Mouse (Mus musculus) liver, adult (tissue): Measurements from ENCODE around the gene Mylk2.

Experiments used
- GATA4 ChIP-seq: IDR thresholded peaks from 2 replicates; pipeline ENCODE4 v1.6.1; 2014; ENCODE audit warnings: mild to moderate bottlenecking, low read length; ENCODE audit not compliant: insufficient replicate concordance

Gene Mylk2

DNA sequence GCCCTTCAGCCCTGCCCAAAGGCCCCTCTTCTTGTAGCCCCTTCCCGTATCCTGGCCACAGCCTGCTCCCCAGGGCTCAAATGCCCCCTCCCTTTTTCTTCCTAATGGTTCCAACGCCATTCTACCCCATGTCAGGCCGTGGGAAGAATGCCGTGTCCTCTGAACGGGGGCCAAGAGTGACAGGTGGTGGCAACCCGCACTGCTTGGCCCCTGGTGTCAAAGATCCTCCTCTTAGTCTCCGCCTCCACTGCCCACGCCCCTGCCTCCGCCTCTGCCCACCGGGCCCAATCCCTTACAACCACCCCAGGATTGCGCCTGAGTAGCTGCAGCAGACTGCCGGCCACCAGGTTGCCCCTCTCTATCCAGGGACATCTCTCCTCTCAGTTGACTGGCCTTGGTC lies at the start of gene Mylk2:
Gene Mylk2 (plus strand): TSS at position 322 of the 400 bp plus-strand sequence.
- TF ChIP-seq GATA4 = no peak

DNA sequence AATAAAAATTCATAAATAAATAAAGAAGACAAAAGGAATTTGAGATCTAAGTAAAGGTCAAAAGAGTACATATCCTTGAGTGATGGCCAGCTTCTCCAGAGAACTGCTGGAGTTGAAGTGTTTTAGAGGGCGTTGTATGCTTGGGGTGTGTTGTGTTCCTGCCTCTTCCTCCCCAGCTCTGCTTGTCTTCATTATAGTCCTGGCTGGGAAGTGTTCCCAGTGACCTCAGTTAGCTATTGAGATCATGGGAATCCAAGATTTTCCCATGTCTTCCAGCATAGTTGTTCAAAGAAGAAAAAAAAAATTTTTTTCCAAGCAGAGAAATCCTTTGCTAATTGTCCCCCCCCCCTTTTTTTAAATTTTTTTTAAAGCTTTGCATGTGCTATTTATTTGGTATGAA lies 49.3 kb upstream of the Mylk2 start:
- TF ChIP-seq GATA4 = no peak

DNA sequence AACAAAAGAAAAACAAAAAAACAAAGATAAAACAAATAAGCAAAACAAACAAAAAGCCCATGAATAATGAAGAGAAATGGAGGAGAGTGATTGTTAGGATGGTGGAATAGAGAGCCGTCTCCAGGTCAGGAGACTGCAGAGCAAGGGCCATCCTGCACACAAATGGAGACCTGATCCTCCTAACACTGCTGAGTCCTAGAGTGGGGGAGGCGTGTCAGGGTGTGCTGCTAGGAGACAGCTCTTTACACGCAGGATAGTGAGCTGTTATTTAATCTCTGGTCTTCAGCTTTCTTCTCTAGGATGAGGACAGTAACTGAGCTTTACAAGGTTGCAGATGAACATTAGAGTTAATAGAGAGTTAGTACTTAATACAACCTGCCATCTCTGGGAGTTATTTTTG lies 48.5 kb upstream of the Mylk2 start:
- TF ChIP-seq GATA4 = no peak

DNA sequence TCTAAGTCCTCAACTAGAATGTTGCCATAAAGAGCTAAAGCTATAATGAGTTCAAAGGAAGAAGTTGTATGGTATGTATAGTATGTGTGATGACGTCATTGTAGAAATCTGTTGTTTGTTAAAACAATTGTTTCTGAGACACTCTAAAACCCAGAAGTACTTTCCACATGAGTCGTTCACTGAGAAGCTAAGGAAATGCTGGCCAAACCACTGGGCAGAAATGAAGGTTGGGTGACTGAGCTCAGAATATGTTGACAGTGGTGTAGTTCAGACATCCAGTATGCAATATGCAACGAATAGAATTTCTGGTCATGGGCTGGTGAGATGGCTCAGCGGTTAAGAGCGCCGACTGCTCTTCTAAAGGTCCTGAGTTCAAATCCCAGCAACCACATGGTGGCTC lies 47.8 kb upstream of the Mylk2 start:
- TF ChIP-seq GATA4 = no peak

DNA sequence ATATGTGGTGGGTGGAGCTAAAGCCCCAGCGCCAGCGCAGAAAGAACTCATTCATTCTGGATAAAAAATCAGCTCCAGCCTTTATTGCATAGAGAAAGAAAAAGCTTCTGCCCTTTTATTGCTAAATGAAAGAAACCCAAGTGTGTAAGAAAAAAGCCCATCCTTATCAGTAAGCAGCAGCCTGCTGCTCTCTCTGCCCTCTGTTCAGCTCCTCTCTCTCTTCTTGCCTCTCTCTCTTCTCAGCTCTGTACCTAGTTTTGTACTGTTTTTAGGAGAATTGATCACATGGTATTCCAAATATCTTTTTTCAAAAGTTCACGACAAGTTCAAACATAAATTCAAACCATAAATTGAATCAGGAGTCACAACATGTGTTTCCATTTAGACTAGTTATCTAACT lies 32.9 kb upstream of the Mylk2 start:
- no peak for TF ChIP-seq GATA4

DNA sequence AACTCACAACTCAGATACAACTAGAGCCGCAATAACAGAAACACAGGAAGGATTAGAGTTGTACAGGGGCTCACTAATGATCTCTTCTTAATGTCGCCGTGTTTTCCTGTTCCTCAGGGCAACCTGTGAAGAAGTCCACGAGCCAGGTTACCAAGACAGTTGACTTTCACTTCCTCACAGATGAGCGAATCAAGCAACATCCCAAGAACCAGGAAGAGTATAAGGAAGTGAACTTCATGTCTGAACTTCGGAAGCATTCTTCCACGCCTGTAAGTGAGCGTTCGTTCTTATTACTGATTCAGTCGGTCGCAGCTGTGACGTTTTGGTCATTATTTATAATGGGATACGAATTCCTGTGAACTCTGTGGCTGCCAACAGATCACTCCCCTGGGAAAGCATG lies 30.3 kb upstream of the Mylk2 start:
- no peak for TF ChIP-seq GATA4

DNA sequence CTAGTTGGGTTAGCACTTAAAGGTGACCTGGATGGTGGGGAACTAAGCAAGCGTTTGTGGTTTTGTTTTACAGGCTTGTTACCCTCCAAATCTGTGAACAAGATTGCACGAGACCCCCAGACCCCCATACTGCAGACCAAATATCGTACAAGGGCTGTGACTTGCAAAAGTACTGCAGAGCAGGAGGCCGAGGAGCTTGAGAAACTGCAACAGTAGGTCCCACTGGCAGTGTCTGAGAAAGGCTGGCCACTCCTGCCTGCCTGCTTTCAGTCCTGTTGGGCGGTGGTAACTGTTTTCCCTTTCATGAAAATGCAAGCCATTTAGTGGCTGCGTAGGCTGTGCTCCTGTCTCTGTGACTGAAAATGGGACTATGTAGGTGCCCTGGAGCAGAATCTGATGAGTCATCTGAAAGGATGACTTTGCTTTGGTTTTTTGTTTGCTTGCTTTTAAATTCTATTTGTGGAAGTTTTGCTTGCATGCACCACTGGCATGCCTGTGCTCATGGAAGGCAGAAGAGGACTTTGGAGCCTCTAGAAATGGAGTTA lies 27.0 kb upstream of the Mylk2 start:
- TF ChIP-seq GATA4 = no peak

DNA sequence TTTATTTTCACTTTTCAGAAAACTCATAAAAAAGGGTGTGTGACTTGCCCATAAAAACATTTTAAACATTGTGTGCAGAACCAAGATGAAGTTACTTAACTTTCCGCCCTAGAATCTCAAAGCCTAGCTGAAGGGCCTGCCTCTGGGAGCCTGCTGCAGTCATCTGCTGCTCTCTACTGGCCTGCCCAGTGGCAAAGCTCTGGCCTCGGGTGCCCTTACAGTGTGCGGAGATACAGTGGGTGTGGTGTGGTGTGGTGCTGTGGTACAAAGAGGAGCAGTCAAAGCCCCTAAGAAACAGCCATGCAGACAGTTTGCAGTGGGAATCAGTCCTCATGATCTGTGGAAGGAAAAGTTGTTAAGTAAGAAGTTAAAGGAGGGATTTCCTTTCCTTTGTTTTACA lies 23.9 kb upstream of the Mylk2 start:
- no peak for TF ChIP-seq GATA4

DNA sequence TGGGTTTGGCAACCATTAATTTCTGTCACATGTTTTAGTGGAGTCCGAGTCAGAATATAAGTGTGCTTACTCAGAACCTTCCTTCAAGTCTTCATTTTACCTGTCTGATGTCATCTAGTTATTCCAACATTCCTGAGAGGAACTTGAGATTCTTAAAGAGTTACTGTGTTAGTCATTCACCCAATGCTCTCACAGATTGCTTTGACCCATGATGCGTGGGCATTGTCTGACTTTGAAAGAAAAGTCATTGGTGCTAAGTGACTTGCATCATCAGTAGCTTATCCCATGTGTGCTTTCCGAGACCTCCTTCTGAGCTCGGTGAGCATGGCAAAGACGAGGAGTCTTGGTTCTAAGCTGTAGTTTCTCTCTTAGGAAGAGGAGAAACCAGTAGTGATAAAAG lies 22.4 kb upstream of the Mylk2 start:
- TF ChIP-seq GATA4 = no peak

DNA sequence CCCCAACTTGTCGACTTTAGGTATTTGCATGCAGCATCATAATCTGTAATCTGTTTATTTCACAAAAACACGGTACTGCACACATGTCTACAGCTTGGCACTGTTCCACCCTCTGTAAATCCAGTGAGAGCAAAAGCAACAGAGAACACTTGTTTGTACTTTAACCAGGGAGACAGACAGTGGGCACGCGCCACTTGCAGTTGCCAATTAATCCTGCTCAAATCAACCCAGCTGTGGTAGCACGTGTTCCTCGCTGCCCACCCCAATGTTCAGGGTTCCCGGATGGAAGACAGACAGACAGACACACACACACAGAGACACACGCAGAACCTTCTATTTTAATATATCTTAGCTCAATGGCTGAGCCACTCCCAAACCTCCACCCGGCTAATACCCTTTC lies 15.3 kb upstream of the Mylk2 start:
- no peak for TF ChIP-seq GATA4

DNA sequence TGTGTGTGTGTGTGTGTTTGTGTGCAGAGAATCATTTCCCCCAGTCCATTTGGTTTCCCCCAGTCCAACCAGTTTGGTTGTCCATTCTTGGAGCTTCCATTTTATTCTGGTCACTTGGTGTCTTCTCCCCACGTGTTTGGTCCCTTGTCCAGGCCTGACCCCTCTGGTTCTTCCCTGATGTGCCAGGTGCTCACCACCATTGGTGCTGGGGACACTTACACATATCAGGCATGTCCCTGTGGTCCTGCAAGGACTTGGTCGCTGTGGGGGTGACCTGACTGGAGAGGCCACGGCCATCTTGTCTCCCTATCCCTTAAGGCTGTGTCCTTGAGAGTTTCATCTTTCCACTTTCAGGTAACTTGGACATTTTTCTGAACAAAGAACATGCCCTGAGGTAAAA lies 14.2 kb upstream of the Mylk2 start:
- TF ChIP-seq GATA4 = no peak

DNA sequence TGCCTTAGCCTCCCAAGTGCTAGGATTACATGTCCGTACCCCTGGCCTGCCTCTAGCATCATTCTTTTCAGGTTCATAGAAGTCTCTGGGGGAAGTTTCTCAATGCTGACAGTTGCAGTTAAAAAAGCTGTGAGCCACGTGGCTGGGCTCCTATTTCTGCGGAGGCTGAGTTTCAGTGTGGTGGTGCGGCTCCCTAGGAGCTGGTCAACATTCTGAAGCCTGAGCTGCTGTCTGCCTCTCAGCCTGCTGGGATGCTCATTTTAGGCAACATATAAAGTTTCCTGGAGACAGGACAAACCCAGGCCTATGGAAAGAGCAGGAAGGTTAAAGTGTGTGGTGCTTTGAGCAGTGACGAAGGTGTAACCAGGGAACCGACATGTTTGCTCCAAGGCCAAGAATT lies 12.1 kb upstream of the Mylk2 start:
- TF ChIP-seq GATA4 = no peak

DNA sequence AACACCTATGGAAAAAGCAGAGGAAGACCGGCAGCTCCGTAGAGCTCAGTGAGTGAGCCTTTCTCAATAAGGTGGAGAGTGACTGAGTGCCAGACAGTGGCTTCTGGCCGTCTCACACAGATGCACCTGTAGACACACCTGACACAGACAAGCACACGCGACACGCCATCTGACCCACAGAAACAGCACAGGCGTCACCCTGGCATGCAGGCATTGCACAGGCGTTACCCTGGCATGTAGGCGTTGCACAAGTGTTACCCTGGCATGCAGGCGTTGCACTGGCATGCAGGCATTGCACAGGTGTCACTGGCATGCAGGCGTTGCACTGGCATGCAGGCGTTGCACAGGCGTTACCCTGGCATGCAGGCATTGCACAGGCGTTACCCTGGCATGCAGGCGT lies 9.9 kb upstream of the Mylk2 start:
- TF ChIP-seq GATA4 = no peak

DNA sequence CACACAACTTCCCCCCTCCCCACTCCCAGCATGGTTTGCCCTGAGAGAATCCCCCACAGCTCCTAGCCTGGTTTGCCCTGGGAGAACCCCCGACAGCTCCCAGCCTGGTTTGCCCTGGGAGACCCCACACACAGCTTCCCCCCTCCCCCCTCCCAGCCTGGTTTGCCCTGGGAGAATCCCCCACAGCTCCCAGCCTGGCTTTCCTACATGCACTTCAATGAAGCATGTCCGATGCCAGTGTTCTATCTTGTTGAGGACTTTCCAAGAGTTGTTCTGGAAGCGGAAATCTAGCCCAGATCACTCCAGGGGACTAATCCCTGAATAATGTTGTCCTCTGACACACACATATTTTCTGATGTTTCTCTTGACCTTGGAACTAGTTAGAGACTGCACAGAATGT lies 8.5 kb upstream of the Mylk2 start:
- no peak for TF ChIP-seq GATA4

DNA sequence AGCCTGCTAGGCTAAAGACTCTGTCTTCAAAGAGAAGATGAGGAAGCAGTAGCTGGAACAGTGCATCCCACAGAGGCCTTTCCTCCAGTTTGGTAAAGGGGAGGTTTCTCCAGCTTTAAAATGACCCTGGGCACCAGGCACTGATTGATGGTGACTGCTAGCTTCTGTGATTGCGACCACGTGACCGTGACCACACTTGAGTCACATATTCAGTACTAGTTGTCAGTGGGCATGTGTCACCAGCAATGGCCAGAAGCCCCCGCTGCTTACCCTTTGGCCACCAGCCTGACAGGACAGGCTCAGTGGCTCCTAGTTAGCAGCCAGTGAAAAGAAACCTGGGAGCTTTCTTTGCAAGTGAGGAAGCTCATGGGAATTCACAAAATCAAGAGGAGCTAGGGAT lies 7.6 kb upstream of the Mylk2 start:
- TF ChIP-seq GATA4 = no peak

DNA sequence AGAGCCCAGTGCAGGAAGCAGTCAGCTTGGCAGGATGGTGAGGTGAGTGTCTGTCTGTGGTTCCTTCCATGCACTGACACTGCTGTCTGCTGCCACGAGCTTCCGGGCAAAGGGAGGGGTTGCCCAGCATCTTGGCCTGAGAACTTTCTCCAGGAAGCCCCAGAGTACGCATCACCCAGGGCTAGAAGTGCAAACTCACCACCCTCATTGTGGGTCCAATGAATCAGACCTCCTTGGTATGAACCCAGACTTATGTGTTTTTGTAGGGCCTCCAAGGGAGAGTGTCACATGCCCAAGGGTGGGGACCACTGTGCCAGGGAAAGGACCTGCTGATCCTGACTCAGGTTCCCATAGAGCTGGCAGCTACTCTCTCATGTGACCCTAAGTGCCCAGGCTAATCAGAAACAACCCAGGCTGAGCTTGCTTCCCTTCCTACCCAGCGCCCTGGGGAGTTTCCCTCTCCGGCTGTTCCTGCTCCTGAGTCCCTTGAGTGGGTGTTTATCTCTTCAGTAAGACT lies 7.0 kb upstream of the Mylk2 start:
- TF ChIP-seq GATA4 = no peak

DNA sequence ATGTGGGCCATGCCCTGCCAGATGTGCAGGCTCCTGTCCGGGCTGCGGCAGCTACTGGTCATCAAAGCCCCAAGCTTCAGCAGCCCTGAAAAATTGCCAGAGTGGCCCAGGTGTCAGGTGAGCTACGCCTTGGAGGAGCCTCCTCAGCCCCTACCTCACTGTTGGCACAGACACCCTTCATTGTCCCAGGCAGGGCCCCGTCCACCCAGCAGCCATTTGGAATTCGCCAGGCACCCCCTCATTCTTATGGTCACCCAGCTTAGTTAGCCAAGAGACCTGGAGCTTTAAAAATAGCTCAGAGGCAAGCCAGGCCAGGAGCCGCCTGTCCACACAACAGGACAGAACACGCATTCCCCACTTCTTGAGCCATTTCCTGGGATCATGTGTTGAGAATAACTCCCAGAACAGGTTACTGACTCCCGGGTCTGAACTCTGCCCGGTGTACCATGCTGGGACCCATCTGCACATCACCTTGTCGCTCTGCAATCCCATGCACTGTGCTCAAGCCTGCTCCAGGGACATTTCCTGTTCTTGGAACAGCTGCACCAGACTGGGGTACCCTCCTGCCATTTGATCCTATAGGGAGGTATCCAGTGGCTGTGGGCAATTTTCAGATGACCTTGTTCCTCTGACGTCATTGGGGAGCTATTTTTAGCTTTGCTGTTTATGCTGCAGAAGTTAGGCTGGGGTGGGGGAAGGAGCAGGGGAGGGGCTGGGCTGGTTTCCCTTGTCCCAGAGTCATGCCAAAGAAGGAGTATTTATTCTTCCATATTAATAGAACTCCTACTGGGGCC lies 5.9 kb upstream of the Mylk2 start:
- TF ChIP-seq GATA4 = no peak

DNA sequence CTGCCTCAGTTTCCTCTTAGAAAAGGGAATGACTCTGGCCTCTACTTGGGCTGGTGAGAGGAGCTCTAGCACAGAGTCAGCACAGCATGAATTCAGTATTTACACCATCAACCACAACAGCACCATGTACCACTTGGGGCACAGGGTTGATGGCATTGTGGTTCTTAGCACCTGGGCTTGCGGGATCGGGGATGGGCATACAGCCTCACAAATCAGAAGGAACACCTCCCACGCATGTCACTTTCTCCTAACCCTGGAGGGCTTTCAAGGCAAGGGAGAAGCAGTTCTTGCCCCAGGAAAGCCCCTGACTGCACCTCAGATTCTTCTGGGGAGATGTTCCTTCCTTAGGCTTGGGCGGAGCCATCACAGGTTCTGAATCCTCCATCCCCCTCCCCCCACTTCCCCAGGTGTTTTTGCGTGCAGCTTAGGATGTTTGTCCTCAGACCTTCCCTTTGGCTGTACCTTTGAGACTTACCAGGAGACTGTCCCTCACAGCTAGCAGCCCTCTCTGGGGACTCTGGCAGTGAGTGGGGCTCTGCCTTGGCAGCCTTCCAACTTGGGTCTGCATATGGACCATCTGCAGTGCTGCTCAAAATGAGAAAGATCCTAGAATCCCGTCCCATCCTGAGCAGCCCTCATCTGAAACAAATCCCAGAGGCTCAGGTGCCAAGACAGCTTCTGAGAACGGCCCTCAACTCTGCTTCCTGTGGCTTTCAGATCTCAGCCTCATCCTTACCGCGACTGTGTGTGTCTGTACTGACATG lies 4.7 kb upstream of the Mylk2 start:
- no peak for TF ChIP-seq GATA4
